8 mouse cellular contexts compared by ENCODE assay signal in genomic region chrX:41910471-41910870, GRCm38 (mm10). TPM values are rescaled to one million over a fixed set of nuclear protein-coding genes. Genes with fewer than 3 reads are reported as not detected.
DNase-seq lines count a peak whose midpoint lies in the region; ATAC-seq lines count a peak whose summit lies in the region.

No protein-coding gene starts in this region.

- peaks cover 9% of the 10 kb centered on the region for H3K9me3 ChIP-seq in megakaryocyte, embryonic 14.5 days
- H3K9me3 ChIP-seq in embryonic facial prominence, embryonic 11.5 days (replicated peaks; ENCODE audit: control insufficient read depth, low read length) = no peaks in the 10 kb centered on the region
- no peaks in the 10 kb centered on the region for H3K9me3 ChIP-seq in limb, embryonic 11.5 days (ENCODE audit: control insufficient read depth, low read length)

- ATAC-seq in megakaryocyte, adult 5-6 weeks (ENCODE audit: poor library complexity, severe bottlenecking) = no peak
- ATAC-seq in embryonic facial prominence, embryonic 11.5 days (replicated peaks; ENCODE audit: insufficient number of reproducible peaks, low FRiP score, low TSS enrichment, low read depth) = no peak
- ATAC-seq in limb, embryonic 11.5 days (ENCODE audit: insufficient number of reproducible peaks, low FRiP score, low TSS enrichment, low read depth) = no peak

- H3K4me3 ChIP-seq in megakaryocyte, embryonic 14.5 days (replicated peaks) = peak overlapping the region; percentile 92
- H3K4me3 ChIP-seq in embryonic facial prominence, embryonic 11.5 days (ENCODE audit: low read depth, low read length) = peak overlapping the region; percentile 61
- peak overlapping the region; percentile 60 for H3K4me3 ChIP-seq in limb, embryonic 11.5 days (ENCODE audit: low read depth, low read length)

- WGBS in embryonic facial prominence, embryonic 11.5 days = 11% methylated on average over 9 of the region's 9 CpGs
- 21% methylated on average over 9 of the region's 9 CpGs for WGBS in limb, embryonic 11.5 days

- H3K27me3 ChIP-seq in megakaryocyte, embryonic 14.5 days (replicated peaks) = peaks cover 2% of the 10 kb centered on the region
- no peaks in the 10 kb centered on the region for H3K27me3 ChIP-seq in embryonic facial prominence, embryonic 11.5 days (ENCODE audit: control insufficient read depth, insufficient read depth, low read length)
- no peaks in the 10 kb centered on the region for H3K27me3 ChIP-seq in limb, embryonic 11.5 days (ENCODE audit: control insufficient read depth, insufficient read depth, low read length)

- H3K27ac ChIP-seq in embryonic facial prominence, embryonic 11.5 days (replicated peaks; ENCODE audit: low read depth, low read length) = no peak overlapping the region
- no peak overlapping the region for H3K27ac ChIP-seq in limb, embryonic 11.5 days (replicated peaks; ENCODE audit: low read depth, low read length)

- H3K9ac ChIP-seq in embryonic facial prominence, embryonic 11.5 days (replicated peaks; ENCODE audit: low read length) = peak overlapping the region; percentile 68
- peak overlapping the region; percentile 75 for H3K9ac ChIP-seq in limb, embryonic 11.5 days (ENCODE audit: low read length)

- no peaks in the 10 kb centered on the region for H3K36me3 ChIP-seq in megakaryocyte, embryonic 14.5 days (replicated peaks; ENCODE audit: low read length)
- H3K36me3 ChIP-seq in embryonic facial prominence, embryonic 11.5 days (replicated peaks; ENCODE audit: control insufficient read depth, insufficient read depth, low read depth, low read length) = no peaks in the 10 kb centered on the region
- H3K36me3 ChIP-seq in limb, embryonic 11.5 days (ENCODE audit: control insufficient read depth, insufficient read depth, low read length) = no peaks in the 10 kb centered on the region

- peaks cover 15% of the 10 kb centered on the region for H3K4me1 ChIP-seq in megakaryocyte, embryonic 14.5 days
- no peaks in the 10 kb centered on the region for H3K4me1 ChIP-seq in embryonic facial prominence, embryonic 11.5 days (ENCODE audit: control insufficient read depth, insufficient read depth, low read length)
- no peaks in the 10 kb centered on the region for H3K4me1 ChIP-seq in limb, embryonic 11.5 days (ENCODE audit: control insufficient read depth, insufficient read depth, low read length)

- H3K4me2 ChIP-seq in embryonic facial prominence, embryonic 11.5 days (ENCODE audit: low read depth, low read length) = peak overlapping the region; percentile 53
- peak overlapping the region; percentile 54 for H3K4me2 ChIP-seq in limb, embryonic 11.5 days (ENCODE audit: low read depth, severe bottlenecking)

- DNase-seq in embryonic facial prominence, embryonic 11.5 days (ENCODE audit: low spot score) = peak; percentile 2
- no peak for DNase-seq in limb, embryonic 11.5 days (ENCODE audit: low spot score)
- peak; percentile 7 for DNase-seq in retina, postnatal 1 day
- no peak for DNase-seq in adrenal gland, postnatal 25 days
- no peak for DNase-seq in urinary bladder, postnatal 10 days (ENCODE audit: low spot score)
- DNase-seq in kidney, adult 8-10 months = no peak

RNA-seq across cellular contexts. Expression of gene Thoc2, which starts 10.0 kb away (rescaled TPM):
- polyA plus RNA-seq in megakaryocyte, embryonic 14.5 days (2012; ENCODE audit: insufficient read depth, low replicate concordance) = 2.1 TPM in 1 of 2 replicates, not detected in the other
- 68.9 and 69.2 TPM in 2 replicates for total RNA-seq in megakaryocyte, adult 5-6 weeks (2015)
- 83.1 and 88.2 TPM in 2 replicates for total RNA-seq in megakaryocyte, adult 5-6 weeks (2017)
- 90.2 and 107 TPM in 2 replicates for polyA plus RNA-seq in embryonic facial prominence, embryonic 11.5 days (2014; fragmentation: Nextera tagmentation; extraction: Ambion mirVana)
- 91.8 and 98.1 TPM in 2 replicates for polyA plus RNA-seq in limb, embryonic 11.5 days (2014; fragmentation: Nextera tagmentation; extraction: Ambion mirVana)
- total RNA-seq in adrenal gland, postnatal 25 days (2021) = 78.4 and 81.1 TPM in 2 replicates

Comparison
In these comparisons a context has a peak if more than half of its experiments do, and no peak if none do; other contexts are left out.
1. DNase-seq: peak in embryonic facial prominence, embryonic 11.5 days (single experiment) and retina, postnatal 1 day (single experiment); none in limb, embryonic 11.5 days (single experiment), adrenal gland, postnatal 25 days (single experiment), urinary bladder, postnatal 10 days (single experiment) and kidney, adult 8-10 months (0 of 2).
2. RNA of gene Thoc2, which starts 10.0 kb away (polyA plus RNA-seq): 90.2 to 107 TPM in embryonic facial prominence, embryonic 11.5 days and 91.8 to 98.1 TPM in limb, embryonic 11.5 days; 2.1 TPM in megakaryocyte, embryonic 14.5 days; every median in the first group is over 10 times any median in the second.
3. Peak in every context shown above with its lines, with median percentiles within 50 percentile points of each other: H3K4me3 ChIP-seq.